Mouse (Mus musculus) midbrain, embryonic 12.5 days (tissue): ENCODE data around the gene Gpr107. TPM values are rescaled to one million over a fixed set of nuclear protein-coding genes. Genes with fewer than 3 reads are reported as not detected.
"Not testable (repeated sequence)": the region's sequence is repeated elsewhere in the genome, so short reads cannot be mapped to it uniquely, and the experiment has no call there.

ENCODE experiments used
- ATAC-seq: fragments of 200-750 bp; cut with Nextera tagmentation; 2 replicates; pipeline ENCODE4 v1.8.0; 2017; ENCODE audit warnings: low read depth, moderate TSS enrichment, moderate library complexity; ENCODE audit not compliant: low FRiP score
- H3K27ac ChIP-seq: fragments of 300-500 bp; sonication (generic); replicated peaks from 2 replicates; pipeline ENCODE4 v1.5.1; 2016; ENCODE audit warnings: mild to moderate bottlenecking
- H3K27me3 ChIP-seq: fragments of 300-500 bp; sonication (generic); 2 replicates; pipeline ENCODE4 v1.6.1; 2016; ENCODE audit warnings: mild to moderate bottlenecking
- H3K36me3 ChIP-seq: fragments of 300-500 bp; sonication (generic); 2 replicates; pipeline ENCODE4 v1.6.1; 2016
- H3K4me1 ChIP-seq: fragments of 300-500 bp; sonication (generic); 2 replicates; pipeline ENCODE4 v1.6.1; 2016
- H3K4me2 ChIP-seq: fragments of 300-500 bp; sonication (generic); replicated peaks from 2 replicates; pipeline ENCODE4 v1.6.1; 2016; ENCODE audit warnings: mild to moderate bottlenecking, moderate library complexity
- H3K4me3 ChIP-seq: fragments of 300-500 bp; sonication (generic); 2 replicates; pipeline ENCODE4 v1.5.1; 2016; ENCODE audit warnings: mild to moderate bottlenecking
- H3K9ac ChIP-seq: fragments of 300-500 bp; sonication (generic); replicated peaks from 2 replicates; pipeline ENCODE4 v1.6.1; 2016; ENCODE audit warnings: mild to moderate bottlenecking, moderate library complexity
- H3K9me3 ChIP-seq: fragments of 300-500 bp; sonication (generic); 2 replicates; pipeline ENCODE4 v1.6.1; 2016; ENCODE audit warnings: mild to moderate bottlenecking
- WGBS: fragments of 180-500 bp; shearing (Covaris S2); methylation state at CpG from one replicate; pipeline ENCODE4 v1.1.7; 2016; 5-methylcytosine and 5-hydroxymethylcytosine counted together
- polyA plus RNA-seq: library from polyadenylated mRNA; unstranded; fragments of >200 nt; fragmentation: Nextera tagmentation; extraction: Ambion mirVana; gene quantifications from 2 replicates; pipeline ENCODE4 v1.2.1, GENCODE M21; 2016

Gpr107 gene
- polyA plus RNA-seq, 1 experiment from 2014 or later = 41.7 TPM

DNA sequence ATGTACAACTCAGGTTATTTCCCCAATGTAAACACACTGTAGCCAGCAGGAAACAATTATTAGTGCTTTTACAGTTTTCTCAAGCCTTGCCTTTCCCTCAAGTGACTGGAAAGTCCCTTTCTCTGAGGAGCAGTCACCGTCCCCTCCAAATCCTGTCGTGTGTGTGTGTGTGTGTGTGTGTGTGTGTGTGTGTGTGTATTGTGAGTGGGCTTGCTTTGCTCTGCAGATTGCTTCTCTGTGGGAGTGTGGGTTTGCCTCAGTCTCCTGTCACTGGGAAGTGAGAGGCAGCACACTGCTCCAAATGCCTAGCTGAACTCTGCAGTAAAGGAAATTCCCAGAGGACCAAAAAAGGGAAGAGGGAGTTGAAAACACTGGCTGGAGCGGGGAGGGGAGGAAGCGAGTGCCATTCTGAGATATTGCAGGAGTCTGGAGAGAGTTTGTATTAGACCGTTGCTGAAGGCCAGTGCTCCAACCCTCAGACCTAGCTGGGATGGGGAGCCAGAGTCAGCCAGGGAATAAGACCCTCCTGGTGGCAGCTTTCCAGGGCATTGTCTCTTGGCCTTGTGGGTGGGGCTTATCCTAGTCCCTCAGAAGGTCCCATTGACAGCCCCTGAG is 12.8 kb downstream of the Gpr107 start:
- Histone ChIP-seq H3K9me3 (no peaks in the 10 kb centered on the region), H3K4me1 (peaks cover 11% of the 10 kb centered on the region; the same call in 1 of the 2 replicates), H3K27ac (0 out of 2 replicates have a peak overlapping the region, but pooled peaks have one; percentile 3), H3K9ac (no peak overlapping the region; the same call in 1 of the 2 replicates), H3K36me3 (peaks cover 21% of the 10 kb centered on the region), H3K27me3 (no peaks in the 10 kb centered on the region), H3K4me2 (no peak overlapping the region), H3K4me3 (no peak overlapping the region)
- WGBS = 58% methylated on average over 5 of the region's 5 CpGs
- ATAC-seq = no peak

DNA sequence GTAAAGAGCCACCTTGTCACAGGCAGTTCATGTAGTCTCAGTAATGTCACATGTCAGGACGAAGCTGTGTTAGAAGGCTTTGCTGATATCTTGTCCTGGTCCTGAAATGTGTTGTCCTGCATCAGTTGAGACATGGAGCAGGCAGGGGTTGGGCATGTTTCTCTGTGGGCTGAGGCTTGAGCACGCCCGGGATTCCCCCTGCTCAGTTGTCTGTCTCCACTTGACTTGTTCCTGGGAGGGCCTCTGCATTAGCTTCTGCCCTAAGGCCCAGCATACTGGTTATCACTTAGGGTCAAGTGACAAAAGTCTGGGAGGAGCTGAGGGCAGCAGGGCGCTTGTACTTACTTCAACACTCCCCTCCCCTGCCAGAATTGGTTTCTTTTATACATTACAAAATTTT is 13.4 kb downstream of the Gpr107 start:
- Histone ChIP-seq H3K4me2 (no peak overlapping the region), H3K27ac (no peak overlapping the region), H3K4me1 (peaks cover 11% of the 10 kb centered on the region; the same call in 1 of the 2 replicates), H3K27me3 (no peaks in the 10 kb centered on the region), H3K9ac (no peak overlapping the region), H3K36me3 (peaks cover 27% of the 10 kb centered on the region), H3K9me3 (no peaks in the 10 kb centered on the region), H3K4me3 (no peak overlapping the region)
- 70% methylated on average over 4 of the region's 4 CpGs for whole genome bisulfite sequencing
- no peak for ATAC-seq

DNA sequence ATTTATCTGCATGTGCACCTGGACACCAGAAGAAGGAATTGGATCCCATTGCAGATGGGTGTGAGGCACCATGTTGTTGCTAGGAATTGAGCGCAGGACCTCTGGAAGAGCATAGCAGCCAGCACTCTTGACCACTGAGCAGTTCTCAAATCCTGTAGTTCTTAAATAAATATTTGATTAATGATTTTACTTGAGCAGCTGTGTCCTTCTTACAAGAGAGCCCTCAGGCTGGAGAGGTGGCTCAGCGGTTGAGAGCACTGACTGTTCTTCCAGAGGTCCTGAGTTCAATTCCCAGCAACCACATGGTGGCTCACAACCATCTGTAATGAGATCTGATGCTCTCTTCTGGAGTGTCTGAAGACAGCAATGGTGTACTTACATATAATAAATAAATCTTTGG is 15.5 kb downstream of the Gpr107 start:
- Histone ChIP-seq H3K4me1 (peaks cover 11% of the 10 kb centered on the region; the same call in 1 of the 2 replicates), H3K36me3 (peaks cover 47% of the 10 kb centered on the region)
- H3K4me2 ChIP-seq, H3K27ac ChIP-seq, H3K9me3 ChIP-seq, H3K27me3 ChIP-seq, H3K4me3 ChIP-seq, ATAC-seq, H3K9ac ChIP-seq: not testable (repeated sequence)
- WGBS = 88% methylated on average over 2 of the region's 2 CpGs

DNA sequence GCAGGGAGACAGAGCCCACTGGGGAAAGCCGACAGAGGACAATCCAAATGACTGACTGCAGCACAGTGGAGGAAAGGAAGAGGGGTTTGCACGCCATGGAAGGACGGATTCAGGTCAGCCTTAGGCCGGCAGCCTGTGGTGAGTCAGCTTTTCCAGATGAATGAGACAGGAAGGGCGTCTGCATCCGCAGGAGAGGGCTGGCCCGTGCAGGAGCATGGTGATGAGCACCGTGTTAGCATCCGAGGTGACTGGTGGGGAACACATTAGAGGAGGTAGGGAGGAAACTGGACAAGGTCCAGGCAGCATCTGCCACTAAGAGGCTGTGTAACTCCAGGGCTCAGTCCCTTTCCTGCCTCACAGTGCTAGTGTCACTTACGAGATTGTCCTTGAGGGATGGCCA is 16.9 kb downstream of the Gpr107 start:
- Histone ChIP-seq H3K27ac (no peak overlapping the region), H3K27me3 (no peaks in the 10 kb centered on the region), H3K36me3 (peaks cover 61% of the 10 kb centered on the region), H3K9me3 (no peaks in the 10 kb centered on the region), H3K4me3 (no peak overlapping the region), H3K4me2 (no peak overlapping the region), H3K9ac (no peak overlapping the region), H3K4me1 (peaks cover 10% of the 10 kb centered on the region; the same call in 1 of the 2 replicates)
- ATAC-seq = no peak
- WGBS = 95% methylated on average over 10 of the region's 10 CpGs

DNA sequence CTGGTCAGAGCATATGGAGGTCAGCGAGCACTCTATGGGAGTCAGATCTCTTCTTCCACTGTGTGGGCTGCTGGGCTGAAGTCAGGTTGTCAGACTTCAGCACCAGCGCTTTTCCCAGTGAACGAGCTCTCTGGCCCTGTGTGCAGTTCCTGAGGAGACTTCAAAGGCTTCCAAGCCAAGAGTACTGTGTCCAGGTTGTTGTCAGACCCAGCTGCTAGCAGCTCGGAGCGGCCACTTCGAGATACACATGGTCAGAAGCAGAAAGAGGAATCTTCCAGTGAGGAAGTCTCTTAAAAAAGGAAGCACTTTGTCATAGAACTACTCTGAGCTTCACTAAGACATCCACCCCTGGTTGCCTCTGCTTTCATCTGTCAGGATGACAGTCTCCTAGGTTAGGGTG is 18.0 kb downstream of the Gpr107 start:
- Histone ChIP-seq H3K9ac (no peak overlapping the region), H3K27me3 (no peaks in the 10 kb centered on the region), H3K4me1 (0 out of 2 replicates have a peak, but pooled peaks cover under 1% of the 10 kb centered on the region), H3K27ac (no peak overlapping the region), H3K4me3 (no peak overlapping the region), H3K4me2 (no peak overlapping the region), H3K36me3 (peaks cover 66% of the 10 kb centered on the region), H3K9me3 (no peaks in the 10 kb centered on the region)
- no peak for ATAC-seq
- 96% methylated on average over 6 of the region's 6 CpGs for WGBS

DNA sequence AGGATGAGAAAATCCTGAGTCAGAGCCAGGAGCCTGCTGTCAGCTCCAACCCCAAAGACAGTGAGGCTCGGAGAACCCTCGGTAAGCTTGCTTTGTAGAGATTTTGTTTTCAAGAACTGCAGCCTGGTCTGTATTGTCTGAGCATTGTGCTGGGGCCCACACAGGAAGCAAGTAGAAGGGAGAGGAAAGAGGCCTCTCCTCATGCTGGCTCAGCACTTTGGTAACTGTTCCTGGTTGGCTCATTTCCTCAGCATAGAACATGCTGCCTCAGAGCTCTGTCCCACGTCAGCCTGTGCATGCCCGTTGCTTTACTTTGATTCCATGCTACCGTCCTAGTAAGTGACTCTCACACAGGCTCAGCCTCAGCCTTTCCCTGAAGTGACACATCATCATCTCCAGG is 19.9 kb downstream of the Gpr107 start:
- no peak overlapping the region for H3K9ac ChIP-seq
- peaks cover 84% of the 10 kb centered on the region for H3K36me3 ChIP-seq
- no peaks in the 10 kb centered on the region for H3K9me3 ChIP-seq
- WGBS = 87% methylated on average over 5 of the region's 5 CpGs
- no peak for ATAC-seq
- no peak overlapping the region for H3K4me2 ChIP-seq
- no peaks in the 10 kb centered on the region for H3K27me3 ChIP-seq
- H3K4me1 ChIP-seq = no peaks in the 10 kb centered on the region
- H3K27ac ChIP-seq = no peak overlapping the region
- no peak overlapping the region for H3K4me3 ChIP-seq

DNA sequence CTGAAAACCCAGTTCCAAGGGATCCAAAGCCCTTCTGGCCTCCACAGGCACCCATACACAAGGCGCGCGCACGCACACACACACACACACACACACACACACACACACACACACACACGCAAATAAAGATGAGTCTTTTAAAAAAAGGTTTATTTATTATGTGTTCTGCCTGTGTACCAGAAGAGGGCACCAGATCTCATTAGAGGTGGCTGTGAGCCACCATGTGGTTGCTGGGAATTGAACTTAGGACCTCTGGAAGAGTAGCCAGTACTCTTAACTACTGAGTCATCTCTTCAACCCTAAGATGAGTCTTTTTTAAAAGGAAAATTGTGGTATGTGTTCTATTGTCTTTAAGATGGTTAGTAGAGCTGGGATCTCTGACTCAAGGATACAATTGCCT is 20.4 kb downstream of the Gpr107 start:
- WGBS = 92% methylated on average over 5 of the region's 5 CpGs
- H3K36me3 ChIP-seq = peaks cover 89% of the 10 kb centered on the region
- no peak overlapping the region for H3K27ac ChIP-seq

DNA sequence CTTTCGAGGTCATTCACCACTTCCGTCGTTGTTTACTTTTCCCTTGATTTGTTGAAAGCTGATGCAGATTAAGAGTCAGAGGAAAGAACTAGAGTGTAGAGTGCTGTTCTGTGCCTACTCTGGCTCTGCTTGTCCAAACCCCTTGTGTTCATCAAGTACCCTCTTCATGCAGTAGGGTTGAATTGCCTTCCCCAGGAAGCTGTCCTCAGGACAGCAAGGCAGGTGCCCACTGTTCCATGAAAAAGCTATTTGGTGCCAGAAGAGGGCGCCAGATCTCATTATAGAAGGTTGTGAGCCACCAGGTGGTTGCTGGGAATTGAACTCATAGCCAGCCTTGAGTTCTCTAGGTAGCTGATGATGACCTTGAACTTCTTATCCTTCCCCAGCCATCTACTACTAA is 21.2 kb downstream of the Gpr107 start:
- Histone ChIP-seq H3K27ac (no peak overlapping the region), H3K4me1 (no peaks in the 10 kb centered on the region), H3K27me3 (no peaks in the 10 kb centered on the region), H3K4me2 (no peak overlapping the region), H3K36me3 (peaks cover 92% of the 10 kb centered on the region), H3K9me3 (no peaks in the 10 kb centered on the region), H3K9ac (no peak overlapping the region), H3K4me3 (no peak overlapping the region)
- ATAC-seq = no peak
- 80% methylated on average over 4 of the region's 4 CpGs for WGBS

More for the DNA sequence above, 20.4 kb downstream of the Gpr107 start:
- no peak overlapping the region for H3K4me3 ChIP-seq
- no peaks in the 10 kb centered on the region for H3K9me3 ChIP-seq
- no peak overlapping the region for H3K9ac ChIP-seq
- no peak for ATAC-seq
- no peaks in the 10 kb centered on the region for H3K27me3 ChIP-seq
- no peaks in the 10 kb centered on the region for H3K4me1 ChIP-seq
- H3K4me2 ChIP-seq = no peak overlapping the region

DNA sequence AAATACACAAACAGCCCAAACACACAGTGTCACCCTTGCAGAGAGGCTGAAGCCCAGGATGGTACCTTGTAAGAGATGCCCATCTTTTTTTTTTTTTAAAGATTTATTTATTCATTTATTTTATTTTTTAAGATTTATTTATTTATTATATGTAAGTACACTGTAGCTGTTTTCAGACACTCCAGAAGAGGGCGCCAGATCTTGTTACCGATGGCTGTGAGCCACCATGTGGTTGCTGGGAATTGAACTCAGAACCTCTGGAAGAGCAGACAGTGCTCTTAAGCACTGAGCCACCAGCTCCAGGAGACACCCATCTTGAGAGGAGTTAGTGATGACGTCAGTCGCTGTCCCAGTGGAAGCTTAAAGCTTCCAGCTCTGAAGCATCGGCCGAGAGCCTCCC is 26.5 kb downstream of the Gpr107 start:
- 87% methylated on average over 6 of the region's 6 CpGs for WGBS
- not testable (repeated sequence) for H3K27me3 ChIP-seq, H3K9me3 ChIP-seq, H3K4me1 ChIP-seq, H3K27ac ChIP-seq, H3K4me2 ChIP-seq, H3K9ac ChIP-seq, H3K4me3 ChIP-seq, ATAC-seq
- peaks cover 74% of the 10 kb centered on the region for H3K36me3 ChIP-seq

DNA sequence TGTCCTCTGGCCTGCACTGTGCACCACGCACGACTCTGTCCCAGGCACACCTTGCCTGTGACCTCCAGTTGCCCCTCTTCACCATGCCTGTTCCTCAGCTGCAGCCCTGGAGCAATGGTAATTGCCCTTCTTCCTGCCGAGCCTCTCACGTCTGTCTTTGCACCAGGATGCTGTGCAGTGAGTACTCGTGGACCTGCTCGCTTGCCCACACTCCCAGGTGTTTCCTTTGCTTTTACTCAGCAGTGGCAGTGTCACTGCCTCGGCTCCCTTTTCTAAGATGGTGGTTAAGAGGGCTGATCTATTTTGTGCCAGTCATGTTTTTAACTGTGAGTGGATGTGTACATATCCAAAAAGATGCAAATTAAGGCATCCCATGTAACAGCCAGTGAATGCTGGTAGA is 27.4 kb downstream of the Gpr107 start:
- Histone ChIP-seq H3K27me3 (no peaks in the 10 kb centered on the region), H3K4me1 (no peaks in the 10 kb centered on the region), H3K4me3 (no peak overlapping the region), H3K4me2 (no peak overlapping the region), H3K27ac (no peak overlapping the region), H3K9me3 (no peaks in the 10 kb centered on the region), H3K36me3 (peaks cover 74% of the 10 kb centered on the region), H3K9ac (no peak overlapping the region)
- WGBS = 92% methylated on average over 7 of the region's 7 CpGs
- ATAC-seq = no peak

DNA sequence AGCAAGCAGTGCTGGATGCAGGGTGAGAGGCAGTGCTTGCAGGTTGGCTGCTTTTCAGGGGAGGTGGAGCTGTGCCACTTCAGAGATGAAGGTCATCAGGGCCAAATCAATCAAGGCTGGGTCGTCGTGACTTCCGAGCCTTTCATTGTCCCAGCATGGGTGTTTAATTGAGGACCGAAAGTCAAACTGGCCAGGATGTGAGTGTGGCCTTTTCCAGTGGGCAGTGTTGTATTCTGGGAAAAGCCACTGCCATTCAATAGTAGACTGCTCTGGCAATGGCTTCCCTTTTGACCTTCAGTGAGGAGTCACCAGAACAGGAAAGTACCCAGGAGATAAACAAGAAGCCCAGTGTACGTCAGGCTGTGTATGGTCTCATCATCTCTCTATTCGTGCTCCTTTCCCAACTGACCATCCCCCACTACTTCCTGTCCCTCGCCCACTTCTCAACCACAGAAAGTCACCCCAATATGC is 28.0 kb downstream of the Gpr107 start:
- H3K4me2 ChIP-seq = no peak overlapping the region
- ATAC-seq = no peak
- H3K9ac ChIP-seq = no peak overlapping the region
- H3K36me3 ChIP-seq = peaks cover 80% of the 10 kb centered on the region
- no peaks in the 10 kb centered on the region for H3K4me1 ChIP-seq
- H3K27ac ChIP-seq = no peak overlapping the region
- H3K4me3 ChIP-seq = no peak overlapping the region
- no peaks in the 10 kb centered on the region for H3K27me3 ChIP-seq
- 75% methylated on average over 7 of the region's 7 CpGs for WGBS
- H3K9me3 ChIP-seq = no peaks in the 10 kb centered on the region

DNA sequence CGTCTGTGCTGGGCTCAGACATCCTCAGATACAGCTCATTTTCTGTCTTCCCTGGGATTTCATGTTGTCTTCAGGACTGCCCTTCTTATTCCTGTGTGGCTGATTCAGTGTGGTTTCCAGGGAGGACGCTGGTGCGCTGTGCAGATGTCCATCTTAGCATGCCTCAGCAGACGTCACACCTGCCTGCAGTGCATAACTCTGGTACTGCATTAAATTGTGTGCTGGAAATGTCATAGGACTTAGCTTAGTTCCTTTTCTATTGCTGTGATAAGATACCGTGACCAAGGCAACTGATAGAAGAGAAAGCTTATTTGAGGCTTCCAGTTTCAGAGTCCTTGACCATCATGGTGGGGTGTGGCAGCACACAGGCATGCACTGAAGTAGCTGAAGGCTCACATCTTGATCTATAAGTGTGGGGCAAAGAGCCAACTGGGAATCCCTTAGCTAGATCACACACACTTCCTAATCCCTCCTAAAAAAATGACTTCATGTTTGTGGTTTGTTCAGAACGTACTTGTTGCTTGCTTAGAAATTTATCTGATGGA is 30.7 kb downstream of the Gpr107 start:
- no peaks in the 10 kb centered on the region for H3K27me3 ChIP-seq
- no peak overlapping the region for H3K9ac ChIP-seq
- WGBS = 93% methylated on average over 6 of the region's 6 CpGs
- H3K9me3 ChIP-seq = no peaks in the 10 kb centered on the region
- H3K4me1 ChIP-seq = no peaks in the 10 kb centered on the region
- peaks cover 78% of the 10 kb centered on the region for H3K36me3 ChIP-seq
- H3K4me2 ChIP-seq = no peak overlapping the region
- ATAC-seq = no peak
- H3K27ac ChIP-seq = no peak overlapping the region
- H3K4me3 ChIP-seq = no peak overlapping the region
